Mouse (Mus musculus) thymus, postnatal 0 days (tissue): ENCODE measurements around the gene Skap1. TPM values are rescaled to one million over a fixed set of nuclear protein-coding genes. Genes with fewer than 3 reads are reported as not detected.

ENCODE experiments used
- DNase-seq: peaks from one replicate; pipeline ENCODE4 v3.0.0-alpha.2; 2015; ENCODE audit warnings: low spot score
- polyA plus RNA-seq: library from polyadenylated mRNA; unstranded; fragments of >200 nt; fragmentation: Nextera tagmentation; extraction: Ambion mirVana; gene quantifications from 2 replicates; pipeline ENCODE4 v1.2.1, GENCODE M21; 2015

Skap1 gene
- polyA plus RNA-seq, 1 experiment from 2014 or later = 450 TPM

DNA sequence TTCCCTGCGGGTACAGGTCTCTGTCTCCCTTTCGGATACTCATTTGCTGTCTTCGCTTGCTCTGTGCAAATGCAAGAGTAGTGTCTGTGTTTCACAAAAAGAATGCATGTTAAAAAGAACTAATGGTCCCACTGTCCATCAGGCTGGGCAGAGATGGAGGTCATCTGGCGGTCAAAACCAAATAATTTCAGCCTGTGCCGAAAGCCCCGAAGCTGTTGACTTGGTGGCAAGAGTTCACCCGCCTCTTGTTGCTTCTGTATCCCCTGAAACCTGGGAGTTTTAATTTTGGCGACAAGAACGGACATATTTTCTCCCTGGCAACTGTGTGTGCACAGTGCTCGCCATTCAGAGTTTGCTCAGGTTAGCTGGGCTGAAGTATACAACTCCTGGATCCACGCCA is 156.3 kb downstream of the Skap1 start:
- DNase-seq = no peak

DNA sequence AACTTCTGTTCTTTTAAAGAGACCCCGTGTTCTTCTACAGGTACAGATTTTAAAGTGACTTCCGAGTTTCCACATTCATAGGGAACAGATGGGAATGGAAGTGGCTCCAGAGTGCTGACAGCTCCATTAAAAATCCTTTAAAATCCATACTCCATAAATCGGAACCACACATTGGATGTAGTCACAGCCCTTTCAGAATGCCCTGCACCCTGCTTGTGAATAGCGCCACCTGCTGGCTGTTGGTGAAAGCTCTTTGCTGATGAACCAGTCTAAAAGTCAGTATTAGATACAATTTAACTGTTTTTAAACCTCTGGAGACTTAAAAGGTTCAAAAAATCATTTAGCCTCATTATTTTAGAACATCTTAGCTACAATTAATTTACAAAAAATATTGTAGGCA is 156.8 kb downstream of the Skap1 start:
- DNase-seq = peak; percentile 62

DNA sequence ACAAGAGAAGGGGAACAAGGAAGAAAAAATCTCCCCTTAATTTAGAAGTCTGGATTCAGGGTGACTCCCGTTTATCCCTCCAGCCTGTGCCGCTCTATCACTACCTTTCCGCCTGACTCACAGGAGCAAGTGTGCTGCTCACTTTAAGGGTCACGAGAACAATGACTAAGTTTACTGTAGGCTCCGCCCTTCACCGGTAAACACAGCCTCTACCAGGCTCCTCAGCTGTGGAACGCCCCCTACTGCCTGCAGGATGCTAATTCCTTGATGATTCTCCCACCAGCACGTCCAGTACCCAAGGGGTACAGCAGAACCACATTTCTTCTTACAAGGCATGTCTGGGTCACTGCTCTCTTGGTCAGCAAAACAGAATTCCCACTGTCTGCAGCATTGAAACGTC is 158.4 kb downstream of the Skap1 start:
- peak; percentile 22 for DNase-seq

DNA sequence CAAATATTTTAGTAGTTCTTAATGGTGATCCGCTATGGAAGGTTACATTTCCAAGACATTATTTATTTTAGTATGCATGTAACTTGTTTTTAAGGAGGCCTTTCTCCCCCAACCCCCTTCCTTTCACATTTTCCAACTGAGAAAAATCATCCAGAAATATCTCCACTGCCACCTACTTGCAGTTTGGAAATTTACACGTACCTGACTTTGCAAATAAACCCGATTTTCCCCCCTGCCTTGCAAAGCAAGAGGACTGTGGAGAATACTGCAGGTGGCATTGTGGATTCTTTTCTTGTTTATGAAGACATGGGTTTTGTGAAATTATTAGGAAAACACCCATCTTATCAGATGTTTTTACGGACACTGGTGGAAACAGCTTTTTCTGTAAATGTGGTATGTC is 160.0 kb downstream of the Skap1 start:
- no peak for DNase-seq

DNA sequence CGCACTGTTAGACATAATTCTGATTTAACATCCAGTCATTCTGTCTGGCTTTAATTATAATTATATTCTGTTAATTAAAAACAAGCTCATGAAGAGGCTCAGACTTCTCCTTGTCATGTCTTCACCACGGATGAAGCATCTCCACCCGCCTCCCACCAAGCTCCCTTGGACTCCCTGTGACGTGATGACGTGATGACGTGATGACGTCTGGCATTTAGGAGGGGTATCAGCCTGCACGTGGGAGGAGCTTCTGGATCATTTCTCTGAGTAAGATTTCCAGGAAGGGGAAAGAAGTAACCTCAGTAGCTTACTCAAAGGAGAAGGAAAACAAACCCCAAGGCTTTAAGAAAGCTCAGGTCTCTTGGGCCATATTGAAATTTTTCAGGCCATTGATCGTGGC is 165.4 kb downstream of the Skap1 start:
- DNase-seq = no peak

DNA sequence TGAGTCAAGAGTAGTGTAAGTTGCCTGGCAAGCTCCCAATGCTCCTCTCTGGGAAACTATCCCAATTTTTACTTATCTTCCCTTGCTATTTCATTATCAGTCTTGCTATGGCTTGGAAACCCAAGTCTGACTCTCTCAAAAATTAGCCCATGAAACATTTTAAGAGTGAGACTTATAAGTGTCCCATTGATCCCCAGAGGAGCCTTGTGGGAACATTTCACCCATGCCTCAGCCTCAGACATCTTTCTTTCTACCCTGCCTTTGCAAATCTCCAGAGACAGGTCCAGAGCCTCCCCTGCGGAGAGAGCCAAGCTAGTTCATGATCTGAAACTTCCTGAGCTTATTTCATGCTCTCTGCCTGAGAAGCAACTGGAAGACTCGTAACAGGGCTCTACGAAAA is 167.1 kb downstream of the Skap1 start:
- DNase-seq = no peak

DNA sequence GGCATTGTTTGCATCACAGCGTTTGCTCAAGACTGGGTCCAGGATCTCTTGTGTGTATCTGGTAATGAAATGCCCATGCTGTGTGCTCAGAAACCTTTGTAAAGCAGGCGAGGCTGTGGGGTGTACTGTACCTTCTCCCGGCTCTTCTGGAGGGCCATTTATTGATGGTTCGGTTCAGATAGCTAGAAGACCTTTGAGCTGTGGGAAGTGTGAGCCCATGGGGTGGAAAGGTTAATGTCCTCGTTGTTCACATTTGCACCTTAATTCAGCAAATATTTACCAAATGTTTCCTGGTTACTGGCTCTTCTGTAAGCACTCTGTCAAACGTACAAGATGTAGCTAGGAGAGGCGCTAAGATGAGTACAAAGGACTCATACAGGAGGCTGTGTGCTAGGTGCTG is 173.5 kb downstream of the Skap1 start:
- no peak for DNase-seq

DNA sequence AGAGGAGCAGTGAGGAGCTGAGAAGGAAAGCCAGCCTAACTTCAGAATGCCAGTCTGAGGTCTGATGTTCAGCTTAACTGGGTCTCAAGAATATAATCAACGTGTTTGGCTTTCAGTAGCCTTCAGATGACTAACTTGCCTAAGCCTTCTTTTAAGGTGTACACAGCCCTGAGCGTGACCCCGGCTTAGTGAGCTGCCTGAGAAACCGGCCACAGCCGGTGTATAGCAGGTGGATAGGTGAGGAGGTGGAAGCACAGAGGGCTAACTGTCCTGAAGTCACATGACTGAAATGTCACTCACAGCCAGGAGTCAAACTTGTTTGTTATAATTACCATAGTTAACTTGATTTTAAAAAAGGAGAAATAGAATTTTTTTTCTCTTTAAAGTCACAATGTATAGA is 175.4 kb downstream of the Skap1 start:
- DNase-seq = no peak

DNA sequence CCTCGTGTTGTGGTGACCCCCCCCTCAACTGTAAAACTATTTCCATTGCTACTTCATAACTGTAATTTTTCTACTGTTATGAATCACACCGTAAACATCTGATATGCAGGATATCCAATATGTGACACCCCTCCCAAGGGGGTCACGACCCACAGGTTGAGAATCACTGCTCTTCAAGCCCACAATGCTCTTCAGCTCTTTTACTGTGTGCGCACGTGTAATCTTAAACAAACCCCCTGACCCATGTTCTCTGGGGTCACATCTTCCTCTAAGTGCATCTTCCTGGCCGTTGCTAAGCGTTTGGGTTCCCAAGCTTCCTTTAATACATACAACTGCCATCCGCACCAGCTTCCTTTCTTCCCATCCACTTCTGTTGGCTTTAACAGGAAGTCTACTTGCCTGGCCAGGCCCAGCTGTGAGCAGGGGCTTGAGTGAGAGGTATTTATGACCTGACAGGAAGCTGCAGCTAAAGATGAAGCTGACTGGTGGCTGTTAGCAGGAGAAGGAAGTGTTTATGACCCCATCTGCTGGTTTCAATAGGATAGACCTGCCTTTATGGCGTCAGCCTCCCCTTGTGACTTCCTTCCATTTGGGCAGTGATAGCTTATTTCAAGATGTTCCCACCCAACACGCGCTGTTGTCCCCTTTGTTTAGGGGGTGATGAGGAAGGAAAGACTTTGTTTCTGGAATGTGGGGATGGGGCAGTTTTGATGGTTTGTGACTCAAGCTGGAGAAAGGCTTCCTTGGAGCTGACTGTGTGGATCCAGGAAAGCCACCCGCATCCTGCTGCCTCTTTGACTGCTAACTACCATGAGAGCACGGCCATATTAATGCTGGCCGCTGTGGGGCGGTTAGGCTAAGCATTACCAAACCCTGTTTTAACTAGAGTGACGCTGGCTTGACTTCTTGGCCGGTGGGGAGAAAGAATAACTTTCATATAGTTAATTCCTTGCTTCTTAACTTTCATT is 178.1 kb downstream of the Skap1 start:
- DNase-seq = peak; percentile 42

DNA sequence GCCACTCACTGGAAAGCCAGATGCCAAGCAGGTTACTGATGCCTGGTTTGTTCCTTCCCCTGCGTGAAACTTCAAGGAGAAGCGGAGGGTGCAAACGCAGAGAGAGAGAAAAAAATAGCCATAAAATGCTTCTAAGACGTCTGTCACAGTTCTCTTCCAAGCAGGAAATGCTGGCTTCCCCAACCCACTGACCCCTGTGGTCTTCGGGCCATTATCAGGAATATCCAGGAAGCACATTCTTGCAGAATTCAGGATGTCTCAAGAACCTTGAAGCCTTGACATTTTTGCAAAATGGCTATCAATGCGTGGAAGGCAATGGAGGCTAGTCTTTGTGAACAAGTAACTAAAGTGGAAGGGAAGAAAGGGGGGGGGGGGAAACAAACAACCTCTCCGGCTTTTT is 180.6 kb downstream of the Skap1 start:
- no peak for DNase-seq

DNA sequence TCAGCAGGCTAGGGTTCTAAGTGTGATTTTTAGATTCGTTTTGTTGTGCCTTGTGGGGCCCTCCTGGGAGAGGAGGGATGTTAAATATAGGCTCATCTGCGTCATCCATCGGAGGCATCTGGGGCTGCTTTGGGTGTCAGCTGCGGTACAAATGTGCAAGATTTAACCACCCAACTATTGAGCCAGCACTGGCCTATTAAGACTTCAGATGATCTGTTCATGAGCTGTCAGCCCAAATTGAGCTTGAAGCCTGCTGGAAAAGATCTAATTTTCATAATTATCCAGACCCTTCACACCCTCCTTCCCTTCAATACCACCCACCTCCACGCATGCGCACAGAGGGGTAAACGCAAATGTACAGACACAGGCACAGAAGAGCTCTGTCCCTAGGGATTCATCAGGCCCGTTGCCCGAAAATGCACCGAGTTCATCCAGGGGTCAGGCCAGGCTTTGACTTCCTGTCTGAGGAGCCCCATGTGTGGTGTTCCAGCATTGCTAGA is 181.2 kb downstream of the Skap1 start:
- no peak for DNase-seq

DNA sequence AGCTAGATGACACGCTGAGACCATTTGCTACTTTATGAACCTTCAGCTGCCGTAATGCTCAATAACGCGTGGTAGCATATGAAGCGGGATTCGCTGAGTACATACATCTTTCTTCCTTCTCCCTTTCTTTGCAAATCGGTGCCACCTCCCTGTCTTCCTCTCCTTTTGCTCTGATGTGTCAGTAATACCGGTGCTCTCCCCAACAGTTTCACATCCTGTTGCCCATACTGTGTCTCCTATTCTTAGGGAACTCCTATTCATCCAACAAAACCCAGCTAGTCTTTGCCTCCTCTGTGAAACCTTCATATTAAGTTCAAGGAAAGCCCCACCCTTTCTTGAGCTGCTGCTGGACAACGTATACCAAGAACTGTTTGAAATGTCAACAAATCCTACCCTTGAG is 187.5 kb downstream of the Skap1 start:
- no peak for DNase-seq

DNA sequence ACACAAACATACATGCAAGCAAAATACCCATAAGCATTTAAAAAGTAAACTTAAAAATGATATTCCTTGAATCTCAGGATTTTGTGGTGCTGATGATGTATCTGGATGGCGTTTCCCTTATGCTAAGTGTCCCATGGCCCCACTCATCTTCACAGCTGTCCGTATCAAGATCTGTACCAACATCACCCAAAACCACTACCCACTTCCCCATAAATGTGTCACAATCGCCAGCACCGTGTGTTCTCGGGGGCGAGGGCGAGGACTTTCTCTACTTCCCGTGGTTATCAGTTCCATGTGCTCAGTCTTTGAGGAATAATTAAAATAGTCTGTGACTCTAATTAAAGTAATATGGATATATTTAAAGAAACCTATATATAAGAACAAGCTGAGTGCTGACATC is 189.5 kb downstream of the Skap1 start:
- no peak for DNase-seq

DNA sequence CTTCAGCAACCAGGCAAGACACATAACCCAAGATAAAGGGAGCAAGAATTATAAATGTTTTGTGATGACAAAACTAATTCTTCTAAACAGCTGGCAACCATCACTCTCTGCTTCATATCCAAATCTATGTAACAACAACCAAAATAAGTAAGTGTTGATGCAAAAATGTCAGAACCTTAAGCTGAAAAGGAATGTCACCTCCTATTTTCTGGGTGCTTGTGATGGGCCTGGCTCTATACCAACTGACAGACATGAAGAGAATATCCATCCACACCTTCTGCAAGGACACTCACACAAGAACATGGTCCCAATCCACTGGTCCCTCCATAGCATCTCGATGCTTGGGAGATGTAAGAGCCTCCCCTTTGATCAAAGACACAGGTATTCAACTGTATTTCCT is 194.0 kb downstream of the Skap1 start:
- no peak for DNase-seq

DNA sequence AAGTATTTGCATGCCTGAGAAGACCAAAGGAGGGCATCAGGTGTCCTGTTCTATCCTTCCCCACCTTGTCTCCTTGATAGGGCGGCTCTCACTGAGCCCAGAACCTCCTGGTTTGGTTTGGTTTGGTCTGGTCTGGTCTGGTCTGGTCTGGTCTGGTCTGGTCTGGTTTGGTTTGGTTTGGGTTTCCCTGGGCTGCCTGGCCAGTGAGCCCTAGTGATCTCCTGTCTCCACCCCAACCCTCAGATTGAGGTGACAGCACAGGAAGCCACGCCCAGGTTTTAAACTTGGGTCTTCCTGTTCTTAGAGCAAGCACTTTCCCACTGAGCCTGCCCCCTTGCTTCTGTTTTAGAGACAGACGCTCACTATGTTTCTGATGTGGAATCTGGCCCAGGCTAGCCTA is 202.5 kb downstream of the Skap1 start:
- DNase-seq = peak; percentile 42

DNA sequence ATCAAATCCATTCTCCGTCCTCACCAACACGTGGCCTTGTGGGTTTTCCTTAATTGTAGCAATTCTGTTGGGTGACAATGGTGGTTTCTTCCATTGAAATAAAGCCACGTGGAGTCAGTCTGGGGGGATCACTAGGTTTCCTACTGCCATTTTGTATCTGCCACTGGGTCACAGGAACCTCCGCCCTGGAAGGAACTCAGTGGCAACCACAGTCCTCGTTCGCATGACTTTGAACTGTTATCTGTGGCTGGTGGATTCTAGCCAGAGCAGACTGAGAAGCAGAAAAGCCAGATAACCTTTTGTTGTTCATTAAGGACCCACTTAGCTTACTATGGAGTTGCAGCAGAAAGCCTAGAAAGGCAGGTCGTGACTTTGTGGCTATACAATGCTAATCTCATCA is 204.0 kb downstream of the Skap1 start:
- DNase-seq = no peak

DNA sequence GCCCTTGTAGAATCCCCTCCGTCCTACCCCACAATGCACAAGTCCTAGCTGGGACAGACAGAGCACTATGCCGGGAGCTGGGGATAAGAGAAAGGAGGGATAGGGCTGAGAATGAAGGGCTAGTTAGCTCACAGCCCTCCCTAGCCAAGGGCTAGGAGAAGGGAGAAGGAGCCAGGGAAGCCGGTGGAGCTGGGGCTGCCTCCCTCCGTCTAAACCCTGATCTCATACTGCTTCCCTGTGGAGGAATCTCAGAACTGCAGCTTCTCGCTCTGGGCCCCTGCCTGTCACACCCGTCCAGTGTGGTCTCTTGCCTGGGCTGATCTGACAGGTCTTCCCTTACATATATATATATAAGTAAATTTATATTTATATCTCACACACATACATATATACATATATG is 209.4 kb downstream of the Skap1 start:
- DNase-seq = no peak

DNA sequence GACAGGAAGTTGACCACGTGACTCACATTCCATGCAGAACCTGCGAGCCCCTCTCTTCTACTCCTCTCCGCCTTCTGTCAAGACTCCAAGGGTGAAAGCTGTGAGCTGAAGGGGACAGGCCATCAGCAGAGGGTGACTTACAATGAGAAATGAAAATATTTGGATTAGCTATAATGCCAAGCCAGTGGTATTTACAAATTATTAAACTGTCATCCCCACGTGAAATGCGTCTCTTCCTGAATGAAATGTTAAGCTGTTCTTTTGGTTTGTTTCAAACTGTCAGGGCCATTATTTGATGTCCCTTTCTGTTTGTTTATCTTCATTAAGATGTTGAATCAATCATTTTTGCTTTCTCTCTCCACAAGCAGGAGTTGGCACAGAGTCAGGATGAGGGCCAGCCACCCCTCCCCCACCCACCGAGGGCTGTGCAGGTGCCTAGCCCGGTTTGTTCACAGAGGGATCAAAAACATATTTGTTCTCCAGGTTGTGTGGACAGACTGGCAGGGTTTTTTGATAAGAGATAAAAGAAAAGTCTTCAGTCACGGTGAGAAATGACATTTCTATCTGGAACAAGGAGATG is 210.5 kb downstream of the Skap1 start:
- no peak for DNase-seq

DNA sequence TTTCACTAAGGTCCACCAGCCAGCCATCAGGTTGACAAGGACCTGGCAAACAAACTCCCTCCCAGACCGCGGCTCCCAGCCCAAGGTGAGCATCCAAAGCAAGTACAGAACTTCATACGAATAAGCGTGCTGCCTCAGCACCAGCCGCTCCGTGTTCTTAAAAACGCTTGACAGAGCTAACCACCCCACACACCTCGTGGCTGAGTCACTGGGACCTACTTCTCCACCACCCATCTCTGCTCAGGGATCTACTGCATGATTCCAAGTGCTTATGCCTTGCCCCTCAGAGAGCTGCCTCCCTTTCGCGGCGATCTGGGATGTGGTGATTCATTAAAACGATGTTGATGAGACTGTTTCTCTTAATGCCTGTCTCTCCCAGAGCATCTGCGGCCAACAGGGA is 213.6 kb downstream of the Skap1 start:
- DNase-seq = no peak

DNA sequence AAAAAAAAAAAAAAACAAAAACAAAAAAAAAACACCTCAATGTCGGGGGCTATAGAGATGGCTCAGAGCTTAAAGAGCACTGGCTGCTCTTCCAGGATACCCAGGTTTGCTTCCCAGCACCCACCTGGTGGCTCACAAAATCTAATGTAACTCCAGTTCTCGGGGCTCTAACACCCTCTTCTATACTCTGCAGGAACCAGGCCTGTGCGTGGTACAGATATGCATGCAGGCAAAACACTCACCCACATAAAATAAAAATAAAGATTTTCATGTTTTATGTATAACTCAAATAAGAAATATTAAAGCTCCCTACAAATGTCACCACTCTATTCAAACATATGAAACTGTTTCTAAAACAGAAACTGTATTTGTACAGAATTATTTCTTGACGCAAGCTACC is 214.6 kb downstream of the Skap1 start:
- no peak for DNase-seq

DNA sequence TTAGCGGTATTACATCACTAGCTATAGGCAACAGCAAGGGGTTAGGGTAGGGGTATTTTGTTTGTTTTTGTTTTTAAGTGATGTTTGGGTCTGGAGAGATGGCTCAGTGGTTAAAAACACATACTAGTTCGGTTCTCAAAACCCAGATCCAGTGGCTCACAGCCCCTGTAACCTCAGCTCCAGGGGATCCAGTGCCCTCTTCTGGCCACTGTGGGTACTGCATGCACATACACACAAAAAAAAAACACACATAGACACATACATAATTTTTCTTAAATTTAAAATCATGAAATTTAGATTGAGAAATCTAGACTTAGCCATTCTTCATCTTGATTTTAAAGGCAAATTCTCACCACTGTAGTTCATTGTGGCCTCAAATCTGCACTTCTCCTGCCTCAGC is 221.0 kb downstream of the Skap1 start:
- DNase-seq = peak; percentile 17

DNA sequence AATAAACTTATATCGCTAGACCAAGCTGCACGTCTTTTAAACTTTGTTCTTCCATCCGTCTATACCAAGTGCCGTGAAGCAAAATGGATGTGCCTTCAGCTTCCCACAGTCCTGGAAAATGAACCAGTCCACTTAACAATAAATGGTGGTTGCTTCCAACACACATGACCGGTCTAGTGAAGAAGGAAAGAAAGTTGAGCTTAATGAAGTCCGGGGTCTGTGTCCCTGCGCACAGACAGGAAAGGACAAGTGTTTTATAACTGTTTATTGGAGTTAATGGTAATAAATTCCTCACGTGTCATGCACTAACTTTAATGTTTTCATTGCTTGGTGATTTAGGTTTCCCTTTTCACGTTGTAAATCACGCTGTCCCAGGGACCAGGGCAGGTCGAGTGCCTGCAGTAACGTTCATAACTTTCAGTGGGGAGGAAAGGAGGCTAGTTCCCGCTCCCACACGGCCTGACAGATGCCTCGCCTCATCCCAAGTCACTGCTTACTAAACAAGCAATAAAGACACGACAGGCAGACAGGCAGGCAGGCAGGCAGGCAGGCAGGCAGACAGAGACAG is 222.4 kb downstream of the Skap1 start:
- DNase-seq = no peak

DNA sequence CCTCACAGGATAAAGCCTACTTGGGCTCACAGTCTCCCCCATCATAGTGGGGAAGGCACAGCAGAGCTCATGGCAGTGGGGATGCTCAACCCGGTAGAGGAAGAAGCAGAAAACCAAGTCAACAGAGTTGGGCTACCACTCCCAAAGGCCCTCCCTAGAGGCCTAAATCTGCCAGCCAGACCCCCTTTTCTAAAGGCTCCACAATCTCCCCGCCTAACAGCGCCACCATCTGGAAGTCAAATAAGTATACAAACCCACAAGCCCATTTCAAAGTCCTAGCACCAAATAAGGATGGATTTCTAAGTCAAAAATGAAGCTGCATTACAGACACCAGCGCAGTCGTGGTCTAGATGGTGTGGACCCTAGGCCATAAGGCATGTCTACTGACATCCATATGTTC is 227.9 kb downstream of the Skap1 start:
- DNase-seq = no peak
